ENCODE assay signal across 9 mouse cellular contexts in genomic region chr7:125899036-125899435, GRCm38 (mm10).
DNase-seq lines count a peak whose midpoint lies in the region; ATAC-seq lines count a peak whose summit lies in the region.
"Had no signal": no experiment of that assay in that cellular context is flagged by ENCODE, and none has a peak within 500 bp of the region (broad histone marks: within the 10 kb centered on the region; RNA-seq: fewer than 3 reads in every experiment).

No protein-coding gene starts in this region.

- H3K4me1 ChIP-seq in midbrain, embryonic 11.5 days (ENCODE audit: control insufficient read depth, insufficient read depth, low read length) = no peaks in the 10 kb centered on the region
- peaks cover 18% of the 10 kb centered on the region for H3K4me1 ChIP-seq in midbrain, embryonic 13.5 days (replicated peaks)

- H3K9ac ChIP-seq in midbrain, embryonic 11.5 days (ENCODE audit: low read length) = no peak overlapping the region
- no peak overlapping the region for H3K9ac ChIP-seq in midbrain, embryonic 13.5 days (replicated peaks)
- H3K9ac ChIP-seq: limb, embryonic 12.5 days had no signal

- no peaks in the 10 kb centered on the region for H3K9me3 ChIP-seq in midbrain, embryonic 11.5 days (ENCODE audit: control insufficient read depth, low read length)
- no peaks in the 10 kb centered on the region for H3K9me3 ChIP-seq in midbrain, embryonic 13.5 days
- H3K9me3 ChIP-seq: limb, embryonic 12.5 days had no signal

- H3K4me3 ChIP-seq in midbrain, embryonic 11.5 days (ENCODE audit: low read depth, low read length) = no peak overlapping the region
- no peak overlapping the region for H3K4me3 ChIP-seq in midbrain, embryonic 13.5 days (replicated peaks)
- H3K4me3 ChIP-seq: limb, embryonic 12.5 days had no signal

- DNase-seq in midbrain, embryonic 11.5 days (ENCODE audit: low spot score, missing footprints) = peak; percentile 79
- DNase-seq in cerebellum, adult 11-12 months = peak; percentile 64
- peak; percentile 96 for DNase-seq in heart, adult 11 months
- DNase-seq in layer of hippocampus, adult 11-12 months (ENCODE audit: low spot score) = peak; percentile 76
- DNase-seq in spleen, adult 18-20 months = no peak

- WGBS in midbrain, embryonic 11.5 days = 66% methylated on average over 7 of the region's 7 CpGs
- 56% methylated on average over 7 of the region's 7 CpGs for WGBS in midbrain, embryonic 13.5 days

- no peaks in the 10 kb centered on the region for H3K27me3 ChIP-seq in midbrain, embryonic 11.5 days (ENCODE audit: control insufficient read depth, insufficient read depth, low read length)
- no peaks in the 10 kb centered on the region for H3K27me3 ChIP-seq in midbrain, embryonic 13.5 days
- H3K27me3 ChIP-seq: limb, embryonic 12.5 days had no signal

- no peak overlapping the region for H3K4me2 ChIP-seq in midbrain, embryonic 11.5 days
- H3K4me2 ChIP-seq in midbrain, embryonic 13.5 days (replicated peaks) = no peak overlapping the region
- H3K4me2 ChIP-seq: limb, embryonic 12.5 days had no signal

- H3K36me3 ChIP-seq in midbrain, embryonic 11.5 days (ENCODE audit: control insufficient read depth, insufficient read depth, low read length) = no peaks in the 10 kb centered on the region
- H3K36me3 ChIP-seq in midbrain, embryonic 13.5 days = no peaks in the 10 kb centered on the region
- H3K36me3 ChIP-seq: limb, embryonic 12.5 days had no signal

- no peak for ATAC-seq in midbrain, embryonic 11.5 days (ENCODE audit: low FRiP score)
- no peak for ATAC-seq in midbrain, embryonic 13.5 days
- peak; percentile 54 for ATAC-seq in megakaryocyte progenitor cell, adult 5-6 weeks (replicated peaks; ENCODE audit: poor library complexity)
- no peak for ATAC-seq in erythroid progenitor cell, adult 5-6 weeks (replicated peaks; ENCODE audit: low FRiP score, poor library complexity, severe bottlenecking)

- no peak overlapping the region for H3K27ac ChIP-seq in midbrain, embryonic 11.5 days (ENCODE audit: low read depth, low read length)
- H3K27ac ChIP-seq in midbrain, embryonic 13.5 days = no peak overlapping the region
- H3K27ac ChIP-seq: limb, embryonic 12.5 days had no signal

Comparison
In these comparisons a context has a peak if more than half of its experiments do, and no peak if none do; other contexts are left out.
1. DNase-seq: peak in midbrain, embryonic 11.5 days (single experiment), cerebellum, adult 11-12 months (single experiment), heart, adult 11 months (single experiment) and layer of hippocampus, adult 11-12 months (single experiment); none in spleen, adult 18-20 months (0 of 2).